Mouse (Mus musculus): ENCODE data around the gene Ldlr. TPM values are rescaled to one million over a fixed set of nuclear protein-coding genes. Genes with fewer than 3 reads are reported as not detected.
"Not testable (repeated sequence)": the region's sequence is repeated elsewhere in the genome, so short reads cannot be mapped to it uniquely, and the experiment has no call there.

Gene Ldlr
- total RNA-seq (2022) = 100 to 1,000 TPM; 102 to 164 (median 147) TPM

GRCm38 (mm10) chr9:21723377-21724146, at the start of gene Ldlr:
Gene Ldlr (plus strand): TSS chr9:21723483.
- peak; percentile 90 for DNase-seq

GRCm38 (mm10) chr9:21677706-21678105, 45.6 kb upstream of the Ldlr start:
- DNase-seq = no peak

GRCm38 (mm10) chr9:21680448-21680847, 42.8 kb upstream of the Ldlr start:
- no peak for DNase-seq

GRCm38 (mm10) chr9:21682827-21683226, 40.5 kb upstream of the Ldlr start:
- no peak for DNase-seq

- no peak for DNase-seq
Observed at GRCm38 (mm10) chr9:21683897-21684296, 39.4 kb upstream of the Ldlr start.

GRCm38 (mm10) chr9:21688554-21688953, 34.7 kb upstream of the Ldlr start:
- DNase-seq = no peak

GRCm38 (mm10) chr9:21690031-21690430, 33.3 kb upstream of the Ldlr start:
- peak; percentile 58 for DNase-seq

- no peak for DNase-seq
Observed at GRCm38 (mm10) chr9:21691862-21692261, 31.4 kb upstream of the Ldlr start.

- no peak for DNase-seq
Observed at GRCm38 (mm10) chr9:21692491-21692890, 30.8 kb upstream of the Ldlr start.

- no peak for DNase-seq
Observed at GRCm38 (mm10) chr9:21694071-21694470, 29.2 kb upstream of the Ldlr start.

- DNase-seq = no peak
Observed at GRCm38 (mm10) chr9:21695229-21695792, 28.0 kb upstream of the Ldlr start.

- no peak for DNase-seq
Observed at GRCm38 (mm10) chr9:21697121-21697520, 26.2 kb upstream of the Ldlr start.

- DNase-seq = not testable (repeated sequence)
Observed at GRCm38 (mm10) chr9:21699280-21699679, 24.0 kb upstream of the Ldlr start.

GRCm38 (mm10) chr9:21701091-21701490, 22.2 kb upstream of the Ldlr start:
- DNase-seq = no peak

GRCm38 (mm10) chr9:21703494-21703893, 19.8 kb upstream of the Ldlr start:
- no peak for DNase-seq

GRCm38 (mm10) chr9:21706085-21706484, 17.2 kb upstream of the Ldlr start:
- no peak for DNase-seq

- no peak for DNase-seq
Observed at GRCm38 (mm10) chr9:21706586-21707265, 16.6 kb upstream of the Ldlr start.

- DNase-seq = no peak
Observed at GRCm38 (mm10) chr9:21709340-21709739, 13.9 kb upstream of the Ldlr start.

GRCm38 (mm10) chr9:21715298-21715697, 8.0 kb upstream of the Ldlr start:
- peak; percentile 47 for DNase-seq

GRCm38 (mm10) chr9:21717015-21717414, 6.3 kb upstream of the Ldlr start:
- no peak for DNase-seq

- no peak for DNase-seq
Observed at GRCm38 (mm10) chr9:21721036-21721435, 2.2 kb upstream of the Ldlr start.

GRCm38 (mm10) chr9:21724147-21724536, 859 bp downstream of the Ldlr start:
- peak; percentile 95 for DNase-seq

GRCm38 (mm10) chr9:21725224-21726121, 2.2 kb downstream of the Ldlr start:
- DNase-seq = no peak
